Mouse (Mus musculus) myocyte (in vitro differentiated cells): ENCODE results near the gene Fosl2. TPM values are rescaled to one million over a fixed set of nuclear protein-coding genes. Genes with fewer than 3 reads are reported as not detected.

ENCODE experiments used
- H3K27me3 ChIP-seq: one replicate; pipeline ENCODE4 v1.6.1; 2011; ENCODE audit not compliant: control insufficient read depth, insufficient read depth, insufficient read length
- H3K36me3 ChIP-seq: one replicate; pipeline ENCODE4 v1.6.1; 2011; ENCODE audit not compliant: control insufficient read depth, insufficient read depth
- H3K4me2 ChIP-seq: one replicate; pipeline ENCODE4 v1.6.1; 2011; ENCODE audit warnings: low read depth, control low read depth
- H3K4me3 ChIP-seq: one replicate; pipeline ENCODE4 v1.5.1; 2011; ENCODE audit warnings: mild to moderate bottlenecking, control low read depth, moderate library complexity
- H3K79me2 ChIP-seq: one replicate; pipeline ENCODE4 v1.6.1; 2011; ENCODE audit not compliant: control insufficient read depth, insufficient read depth
- H3ac ChIP-seq: one replicate; pipeline ENCODE4 v1.6.1; 2011; ENCODE audit not compliant: control insufficient read depth, insufficient read length
- CEBPB ChIP-seq: IDR thresholded peaks from 2 replicates; pipeline ENCODE4 v1.6.1; 2011; ENCODE audit warnings: mild to moderate bottlenecking, moderate library complexity; ENCODE audit not compliant: poor library complexity, insufficient read depth, severe bottlenecking
- E2F4 ChIP-seq: IDR thresholded peaks from one replicate; pipeline ENCODE4 v1.6.1; 2011; ENCODE audit warnings: mild to moderate bottlenecking, control low read depth, moderate library complexity; ENCODE audit not compliant: insufficient read depth
- MAX ChIP-seq: IDR thresholded peaks from one replicate; pipeline ENCODE4 v1.6.1; 2011; ENCODE audit warnings: low read depth, mild to moderate bottlenecking, control low read depth
- MYOD1 ChIP-seq, 3 experiments: IDR thresholded peaks; one replicate each; pipeline ENCODE4 v1.6.1; 2011; ENCODE audit warnings: control low read depth in 2 of 3, low read depth in 2 of 3, mild to moderate bottlenecking in 2 of 3, moderate library complexity in 1 of 3; ENCODE audit not compliant: insufficient read length in 2 of 3, control insufficient read depth in 1 of 3
- MYOG ChIP-seq, 3 experiments: IDR thresholded peaks; one replicate each; pipeline ENCODE4 v1.6.1; 2011; ENCODE audit warnings: control low read depth in 2 of 3, low read depth in 2 of 3, mild to moderate bottlenecking in 2 of 3; ENCODE audit not compliant: insufficient read length in 2 of 3, control insufficient read depth in 1 of 3, insufficient read depth in 1 of 3
- POLR2A ChIP-seq: IDR thresholded peaks from one replicate; pipeline ENCODE4 v1.6.1; 2011; ENCODE audit warnings: low read depth, mild to moderate bottlenecking, control low read depth, moderate library complexity; ENCODE audit not compliant: insufficient read length
- POLR2AphosphoS2 ChIP-seq: IDR thresholded peaks from one replicate; pipeline ENCODE4 v1.6.1; 2011; ENCODE audit warnings: low read depth, control low read depth; ENCODE audit not compliant: insufficient read length
- REST ChIP-seq: IDR thresholded peaks from one replicate; pipeline ENCODE4 v1.6.1; 2011; ENCODE audit warnings: mild to moderate bottlenecking, control low read depth, moderate library complexity; ENCODE audit not compliant: insufficient read depth, insufficient read length
- SRF ChIP-seq: IDR thresholded peaks from one replicate; pipeline ENCODE4 v1.6.1; 2011; ENCODE audit warnings: low read depth; ENCODE audit not compliant: control insufficient read depth, insufficient read length
- TCF12 ChIP-seq: IDR thresholded peaks from one replicate; pipeline ENCODE4 v1.6.1; 2011; ENCODE audit warnings: mild to moderate bottlenecking, control low read depth; ENCODE audit not compliant: poor library complexity, insufficient read depth, severe bottlenecking
- TCF3 ChIP-seq: IDR thresholded peaks from one replicate; pipeline ENCODE4 v1.6.1; 2011; ENCODE audit warnings: low read depth, control low read depth; ENCODE audit not compliant: insufficient read length
- USF1 ChIP-seq: IDR thresholded peaks from one replicate; pipeline ENCODE4 v1.6.1; 2011; ENCODE audit warnings: low read depth, mild to moderate bottlenecking, control low read depth, moderate library complexity
- polyA plus RNA-seq: library from polyadenylated mRNA; unstranded; fragments of >200 nt; fragmentation: generic; extraction: Trizol; gene quantifications from one replicate; pipeline ENCODE4 v1.2.1, GENCODE M21; 2012; ENCODE audit warnings: missing spikeins

Fosl2 gene
- polyA plus RNA-seq, 1 experiment: 30.9 TPM

DNA sequence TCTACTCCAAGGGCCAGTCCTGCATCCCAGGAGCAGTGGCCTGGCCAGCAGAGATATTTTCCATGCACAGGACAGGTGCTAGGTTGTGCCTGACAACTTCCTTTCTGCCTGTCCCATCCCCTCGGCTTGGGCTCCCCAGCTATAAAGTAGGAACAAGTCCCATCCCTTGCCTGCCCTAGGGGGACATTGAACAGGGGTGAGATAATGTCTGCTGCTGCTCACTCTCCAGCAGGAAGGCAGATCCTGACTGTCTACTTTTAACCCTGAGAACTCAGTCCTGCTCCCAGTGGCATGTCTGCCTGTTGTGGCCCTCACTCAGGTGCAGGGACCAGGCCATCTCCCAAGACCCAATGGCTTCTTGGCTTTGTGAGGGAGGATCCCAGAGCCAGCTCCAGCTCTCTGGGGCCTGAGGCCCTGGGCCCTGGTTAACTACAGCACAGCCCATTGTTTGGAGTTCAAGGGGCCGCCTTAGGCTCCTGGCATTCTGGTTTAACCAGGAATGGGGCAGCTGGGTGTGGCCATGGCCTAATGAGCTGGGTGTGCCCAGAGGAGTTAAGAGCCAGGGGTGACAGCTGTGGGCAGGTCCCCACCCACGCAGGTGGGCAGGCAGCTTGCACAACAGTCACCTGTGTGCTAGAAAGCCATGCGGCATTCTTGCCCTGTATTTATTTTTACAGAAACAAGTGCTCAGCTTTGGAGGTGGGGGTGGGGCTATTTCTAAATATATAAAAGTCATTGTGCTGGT is 47.5 kb downstream of the Fosl2 start:
- TF ChIP-seq SRF (no peak), MYOG (IDR thresholded peaks at IDR 0.05; ENCODE audit: control insufficient read depth in 1 of 3, insufficient read depth in 1 of 3, insufficient read length in 2 of 3, low read depth in 2 of 3) (peak; percentile 63 to 98 (median 65)), REST (no peak), TCF3 (peak; percentile 80), POLR2AphosphoS2 (no peak), MYOD1 (IDR thresholded peaks at IDR 0.05; ENCODE audit: control insufficient read depth in 1 of 3, insufficient read length in 2 of 3, low read depth in 2 of 3) (peak in 2 of 3 experiments; percentile 57 to 95), CEBPB (peak; percentile 79; the same call in 1 of the 2 replicates), USF1 (no peak), MAX (no peak), E2F4 (no peak), TCF12 (peak; percentile 62), POLR2A (no peak)
- Histone ChIP-seq H3K4me3 (no peak overlapping the region), H3K36me3 (no peaks in the 10 kb centered on the region), H3K4me2 (no peak overlapping the region), H3K27me3 (no peaks in the 10 kb centered on the region), H3K79me2 (no peaks in the 10 kb centered on the region), H3ac (no peak overlapping the region)

DNA sequence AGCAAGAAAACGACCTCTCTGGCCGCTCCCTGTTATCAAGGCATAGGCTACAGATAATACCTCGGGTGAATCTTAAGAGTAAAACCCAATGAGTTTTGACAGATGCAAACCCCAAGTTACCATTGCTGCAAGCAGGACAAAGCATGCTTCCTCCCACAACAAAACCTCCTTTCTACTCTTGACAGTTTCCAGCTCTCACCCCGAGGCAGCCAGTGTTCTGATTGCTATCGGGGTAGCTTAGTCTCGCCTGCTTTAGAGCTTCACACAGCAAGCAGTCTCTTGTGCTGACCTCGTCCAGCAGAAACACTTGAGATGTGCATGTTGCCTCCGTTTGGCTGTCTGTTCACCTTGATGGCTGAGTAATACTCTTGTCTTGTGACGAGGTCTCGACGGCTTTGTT is 52.1 kb downstream of the Fosl2 start:
- Histone ChIP-seq H3ac (no peak overlapping the region), H3K27me3 (no peaks in the 10 kb centered on the region), H3K36me3 (no peaks in the 10 kb centered on the region), H3K4me3 (no peak overlapping the region), H3K4me2 (no peak overlapping the region), H3K79me2 (no peaks in the 10 kb centered on the region)
- no peak for TF ChIP-seq REST
- no peak for TF ChIP-seq SRF
- no peak for TF ChIP-seq POLR2AphosphoS2
- no peak for TF ChIP-seq TCF12
- TF ChIP-seq TCF3: no peak
- TF ChIP-seq MYOD1 (IDR thresholded peaks at IDR 0.05; ENCODE audit: control insufficient read depth in 1 of 3, insufficient read length in 2 of 3, low read depth in 2 of 3): no peak
- TF ChIP-seq MAX: no peak
- no peak for TF ChIP-seq POLR2A
- no peak for TF ChIP-seq CEBPB
- no peak for TF ChIP-seq MYOG (IDR thresholded peaks at IDR 0.05; ENCODE audit: control insufficient read depth in 1 of 3, insufficient read depth in 1 of 3, insufficient read length in 2 of 3, low read depth in 2 of 3)
- TF ChIP-seq USF1: no peak
- no peak for TF ChIP-seq E2F4

DNA sequence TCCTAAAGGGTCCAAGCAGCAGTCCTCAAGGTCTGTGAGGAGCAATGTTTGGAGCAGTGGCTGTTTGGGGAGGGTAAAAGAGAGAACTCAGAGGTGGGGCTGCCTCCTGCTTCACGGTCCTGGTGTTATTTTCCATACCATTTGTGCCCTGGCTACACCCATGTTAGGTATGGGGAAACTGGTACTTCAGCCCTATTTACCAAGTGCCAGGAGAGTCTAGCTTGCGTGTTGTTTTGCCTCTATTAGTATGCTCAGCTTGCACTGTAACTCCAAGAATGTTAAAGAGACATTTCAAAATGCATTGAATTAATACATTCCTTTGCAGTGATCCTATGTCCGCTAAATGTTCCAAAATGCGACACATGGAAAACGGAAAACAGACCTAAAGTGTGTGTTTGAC is 55.7 kb downstream of the Fosl2 start:
- Histone ChIP-seq H3K36me3 (no peaks in the 10 kb centered on the region), H3K79me2 (no peaks in the 10 kb centered on the region), H3K4me3 (no peak overlapping the region), H3K27me3 (no peaks in the 10 kb centered on the region), H3K4me2 (no peak overlapping the region), H3ac (no peak overlapping the region)
- TF ChIP-seq TCF12 (no peak), TCF3 (no peak), POLR2A (no peak), MAX (no peak), E2F4 (no peak), CEBPB (no peak), REST (no peak), USF1 (no peak), POLR2AphosphoS2 (no peak), MYOG (IDR thresholded peaks at IDR 0.05; ENCODE audit: control insufficient read depth in 1 of 3, insufficient read depth in 1 of 3, insufficient read length in 2 of 3, low read depth in 2 of 3) (no peak), SRF (no peak), MYOD1 (IDR thresholded peaks at IDR 0.05; ENCODE audit: control insufficient read depth in 1 of 3, insufficient read length in 2 of 3, low read depth in 2 of 3) (no peak)

DNA sequence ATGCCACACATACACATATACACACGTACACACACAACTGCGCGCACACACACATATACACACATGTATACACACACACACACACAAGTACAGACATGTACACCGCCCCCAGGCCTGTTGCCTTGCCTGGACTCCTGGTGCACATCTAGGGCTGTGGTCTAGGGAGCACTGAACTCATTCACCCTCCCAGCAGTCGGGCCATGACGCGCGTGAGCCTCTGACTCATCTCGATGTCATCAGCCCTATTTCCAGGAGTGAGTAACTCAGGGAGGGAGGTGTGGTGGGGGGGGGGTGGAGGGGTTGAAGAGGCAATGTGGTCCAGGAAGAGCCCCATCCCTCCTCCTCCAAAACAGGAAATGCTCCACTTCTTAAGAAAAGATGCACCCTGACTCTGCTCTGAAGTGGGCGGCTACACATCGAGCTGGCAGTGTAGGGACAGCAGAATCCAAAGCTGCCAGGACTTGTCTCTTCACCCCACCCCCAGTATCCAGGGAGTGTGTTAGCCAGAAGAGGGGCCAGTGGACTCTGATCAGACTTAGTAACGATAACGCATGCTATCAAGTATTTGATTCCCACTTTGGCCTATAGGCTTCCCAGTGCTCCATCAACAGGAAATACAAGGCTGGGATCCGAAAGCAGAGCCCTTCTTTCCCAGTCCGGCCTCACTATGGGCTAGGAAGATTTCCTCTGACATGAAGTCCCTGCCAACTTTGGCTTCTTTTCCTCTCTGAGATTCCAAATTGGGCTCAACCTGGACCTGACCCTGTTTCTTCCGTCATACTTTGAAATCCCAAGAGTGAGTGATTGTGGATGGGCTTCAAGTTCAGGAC is 56.6 kb downstream of the Fosl2 start:
- Histone ChIP-seq H3ac (no peak overlapping the region), H3K27me3 (no peaks in the 10 kb centered on the region), H3K4me2 (peak overlapping the region; percentile 66), H3K79me2 (no peaks in the 10 kb centered on the region), H3K4me3 (no peak overlapping the region), H3K36me3 (no peaks in the 10 kb centered on the region)
- TF ChIP-seq POLR2AphosphoS2: no peak
- peak in 1 of 3 experiments; percentile 34 for TF ChIP-seq MYOG (IDR thresholded peaks at IDR 0.05; ENCODE audit: control insufficient read depth in 1 of 3, insufficient read depth in 1 of 3, insufficient read length in 2 of 3, low read depth in 2 of 3)
- peak; percentile 49 for TF ChIP-seq POLR2A
- TF ChIP-seq MYOD1 (IDR thresholded peaks at IDR 0.05; ENCODE audit: control insufficient read depth in 1 of 3, insufficient read length in 2 of 3, low read depth in 2 of 3): peak in 1 of 3 experiments; percentile 51
